Mouse (Mus musculus) hindbrain, embryonic 11.5 days (tissue): ENCODE measurements around the gene Rnf217. TPM values are rescaled to one million over a fixed set of nuclear protein-coding genes. Genes with fewer than 3 reads are reported as not detected.

Experiments
- ATAC-seq: fragments of 200-750 bp; cut with Nextera tagmentation; 2 replicates; pipeline ENCODE4 v1.8.0; 2017; ENCODE audit warnings: mild to moderate bottlenecking, moderate TSS enrichment, moderate library complexity; ENCODE audit not compliant: low FRiP score
- DNase-seq: peaks from one replicate; pipeline ENCODE4 v3.0.0-alpha.2; 2015; ENCODE audit warnings: low spot score
- H3K27ac ChIP-seq: fragments of 300-500 bp; sonication (generic); 2 replicates; pipeline ENCODE4 v1.5.1; 2014; ENCODE audit warnings: mild to moderate bottlenecking, low read depth, low read length
- H3K27me3 ChIP-seq: fragments of 300-500 bp; sonication (generic); 2 replicates; pipeline ENCODE4 v1.6.1; 2014; ENCODE audit warnings: mild to moderate bottlenecking, low read length, moderate library complexity, mixed read lengths; ENCODE audit not compliant: control insufficient read depth, insufficient read depth
- H3K36me3 ChIP-seq: fragments of 300-500 bp; sonication (generic); 2 replicates; pipeline ENCODE4 v1.6.1; 2014; ENCODE audit warnings: mild to moderate bottlenecking, low read length, moderate library complexity, mixed read lengths; ENCODE audit not compliant: control insufficient read depth, insufficient read depth
- H3K4me1 ChIP-seq: fragments of 300-500 bp; sonication (generic); replicated peaks from 2 replicates; pipeline ENCODE4 v1.6.1; 2014; ENCODE audit warnings: low read length, mixed read lengths; ENCODE audit not compliant: control insufficient read depth, insufficient read depth
- H3K4me2 ChIP-seq: fragments of 300-500 bp; sonication (generic); replicated peaks from 2 replicates; pipeline ENCODE4 v1.6.1; 2014; ENCODE audit warnings: mild to moderate bottlenecking, low read depth, low read length
- H3K4me3 ChIP-seq: fragments of 300-500 bp; sonication (generic); 2 replicates; pipeline ENCODE4 v1.5.1; 2014; ENCODE audit warnings: low read depth, low read length
- H3K9ac ChIP-seq: fragments of 300-500 bp; sonication (generic); 2 replicates; pipeline ENCODE4 v1.6.1; 2014; ENCODE audit warnings: low read depth, low read length
- H3K9me3 ChIP-seq: fragments of 300-500 bp; sonication (generic); 2 replicates; pipeline ENCODE4 v1.6.1; 2016; ENCODE audit warnings: low read length; ENCODE audit not compliant: control insufficient read depth
- whole genome bisulfite sequencing: fragments of 180-500 bp; shearing (Covaris S2); extraction: QIAGEN DNeasy Blood & Tissue Kit; methylation state at CpG from one replicate; pipeline ENCODE4 v1.1.7; 2014; 5-methylcytosine and 5-hydroxymethylcytosine counted together
- polyA plus RNA-seq: library from polyadenylated mRNA; unstranded; fragments of >200 nt; fragmentation: Nextera tagmentation; extraction: Ambion mirVana; gene quantifications from 2 replicates; pipeline ENCODE4 v1.2.1, GENCODE M21; 2014

Gene Rnf217
- polyA plus RNA-seq, 1 experiment from 2014 or later: 2.0 TPM

DNA sequence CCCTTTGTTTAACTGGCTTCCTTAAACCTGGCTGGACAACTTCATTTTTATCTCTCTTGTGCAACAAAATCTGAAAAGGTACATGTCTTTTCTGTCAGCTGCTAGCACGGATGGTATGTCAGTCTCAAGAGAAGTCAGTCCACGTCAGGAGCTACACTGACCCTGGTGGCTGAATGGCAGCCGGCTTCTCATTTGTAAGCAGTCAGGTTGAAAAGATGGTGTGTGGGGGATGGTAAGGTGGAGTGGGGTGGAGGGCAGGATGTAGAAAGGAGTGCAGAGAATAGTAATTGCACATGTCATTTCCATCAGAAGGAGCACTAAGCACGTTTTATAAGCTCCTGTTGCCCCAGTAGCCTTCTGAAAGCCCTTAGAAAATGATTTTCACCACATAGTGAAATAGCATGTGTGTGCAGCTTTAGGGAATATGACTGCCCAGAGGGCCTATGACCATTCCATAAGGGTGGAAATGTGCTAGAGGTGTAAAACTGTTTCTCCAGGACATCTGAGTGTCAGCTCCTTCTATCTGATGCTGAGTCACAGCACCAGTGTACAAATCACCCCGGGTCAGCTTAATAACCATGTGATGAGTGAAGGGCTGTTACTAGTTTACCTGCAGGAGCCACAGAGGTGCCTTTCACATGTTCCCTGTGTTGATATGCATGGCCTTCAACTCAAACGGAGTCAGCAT lies 80.5 kb downstream of the Rnf217 start:
- H3K4me1 ChIP-seq: no peaks in the 10 kb centered on the region
- no peak overlapping the region for H3K9ac ChIP-seq
- ATAC-seq (peak; percentile 89), DNase-seq (peak; percentile 34)
- H3K4me2 ChIP-seq: no peak overlapping the region
- H3K27ac ChIP-seq: no peak overlapping the region
- H3K27me3 ChIP-seq: no peaks in the 10 kb centered on the region
- H3K36me3 ChIP-seq: no peaks in the 10 kb centered on the region
- no peak overlapping the region for H3K4me3 ChIP-seq
- H3K9me3 ChIP-seq: no peaks in the 10 kb centered on the region
- 39% methylated on average over 6 of the region's 6 CpGs for WGBS

DNA sequence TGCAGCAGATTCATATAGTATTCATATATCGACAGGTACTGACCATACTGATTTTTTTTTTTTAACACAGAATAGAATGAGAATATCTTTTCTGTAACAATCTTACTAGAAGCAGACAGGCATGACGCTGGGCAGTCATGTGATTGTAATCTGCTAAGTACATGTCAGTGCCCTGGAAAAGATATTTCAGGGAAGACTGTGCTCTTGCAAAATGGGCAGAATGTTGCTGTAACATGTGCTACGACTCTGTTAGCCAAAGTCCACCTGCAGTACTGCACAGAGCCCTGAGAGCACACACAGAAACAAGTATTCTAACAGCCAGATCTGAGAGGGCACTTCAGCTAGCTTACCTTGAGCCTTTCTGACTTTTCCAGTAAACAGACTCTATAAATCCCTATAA lies 83.3 kb downstream of the Rnf217 start:
- Histone ChIP-seq H3K27me3 (no peaks in the 10 kb centered on the region), H3K27ac (no peak overlapping the region), H3K4me3 (no peak overlapping the region), H3K4me1 (no peaks in the 10 kb centered on the region), H3K4me2 (no peak overlapping the region), H3K36me3 (no peaks in the 10 kb centered on the region), H3K9me3 (no peaks in the 10 kb centered on the region), H3K9ac (no peak overlapping the region)
- WGBS: 90% methylated on average over 3 of the region's 3 CpGs
- no peak for ATAC-seq
- DNase-seq: no peak

DNA sequence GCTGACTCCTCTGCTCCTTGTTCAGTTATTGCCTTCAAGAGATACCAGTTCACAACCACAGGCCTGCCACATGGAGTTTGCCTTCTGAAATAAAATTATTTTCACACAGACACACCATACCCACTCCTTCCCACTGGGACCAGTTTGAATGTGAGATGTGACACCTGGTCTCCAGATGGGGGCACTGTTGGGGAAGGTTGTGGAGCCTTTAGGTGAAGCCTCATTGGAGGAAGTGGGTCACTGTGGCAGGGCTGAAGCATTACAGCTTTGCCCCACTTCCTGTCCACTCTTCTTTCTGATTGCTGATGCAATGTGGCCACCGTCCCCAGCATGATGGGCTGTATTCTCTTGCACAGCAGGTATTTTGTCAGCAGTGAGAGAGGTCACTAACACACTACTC lies 89.6 kb downstream of the Rnf217 start:
- H3K36me3 ChIP-seq: no peaks in the 10 kb centered on the region
- H3K4me2 ChIP-seq: no peak overlapping the region
- H3K9me3 ChIP-seq: no peaks in the 10 kb centered on the region
- H3K27ac ChIP-seq: no peak overlapping the region
- WGBS: 57% methylated on average over 1 of the region's 1 CpGs
- DNase-seq (peak; percentile 25), ATAC-seq (peak; percentile 49; the same call in 1 of the 2 replicates)
- H3K4me3 ChIP-seq: no peak overlapping the region
- H3K9ac ChIP-seq: no peak overlapping the region
- no peaks in the 10 kb centered on the region for H3K27me3 ChIP-seq
- no peaks in the 10 kb centered on the region for H3K4me1 ChIP-seq

DNA sequence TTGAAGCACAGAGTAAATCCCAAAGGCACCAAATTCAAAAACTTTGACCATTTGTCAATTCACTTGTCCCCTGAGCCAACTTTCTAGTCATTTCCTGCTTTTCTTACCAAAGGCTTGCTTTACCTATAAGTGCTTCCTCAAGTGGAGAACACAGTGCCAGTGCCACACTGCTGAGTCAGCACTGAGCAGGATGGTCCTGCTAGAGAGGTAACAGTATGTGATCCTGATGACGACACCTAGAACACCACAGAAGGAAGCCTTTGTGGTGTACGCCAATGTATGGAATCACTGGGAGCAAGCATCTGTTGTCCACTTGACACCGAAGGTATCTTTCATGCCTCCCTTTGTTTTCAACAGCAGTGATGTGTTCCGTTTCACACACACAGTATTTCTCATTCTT lies 90.8 kb downstream of the Rnf217 start:
- WGBS: 92% methylated on average over 4 of the region's 4 CpGs

DNA sequence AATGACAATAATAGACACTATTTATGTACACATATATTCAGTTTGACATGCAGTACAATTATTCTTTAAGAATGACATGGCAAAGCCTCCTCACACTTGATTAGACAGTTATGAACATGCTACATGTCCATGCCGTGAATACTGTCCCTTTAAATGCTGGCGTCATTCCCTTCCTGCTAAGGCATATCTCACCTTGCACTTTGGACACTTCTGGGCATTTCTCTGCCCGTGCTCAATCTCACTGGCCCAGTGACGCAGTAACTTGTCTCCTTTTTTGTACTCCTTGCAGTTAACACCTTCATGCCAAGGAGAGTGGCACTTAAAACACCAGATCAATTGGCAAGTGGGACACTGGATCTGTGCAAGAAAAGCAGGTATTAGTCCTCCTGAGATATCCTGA lies 91.8 kb downstream of the Rnf217 start:
- Histone ChIP-seq H3K27me3 (no peaks in the 10 kb centered on the region), H3K27ac (no peak overlapping the region), H3K4me3 (no peak overlapping the region), H3K36me3 (no peaks in the 10 kb centered on the region), H3K9ac (no peak overlapping the region), H3K9me3 (no peaks in the 10 kb centered on the region), H3K4me2 (no peak overlapping the region), H3K4me1 (no peaks in the 10 kb centered on the region)
- ATAC-seq (no peak), DNase-seq (no peak)
- WGBS: 89% methylated on average over 4 of the region's 4 CpGs

More for the DNA sequence above, 90.8 kb downstream of the Rnf217 start:
- Histone ChIP-seq H3K4me3 (no peak overlapping the region), H3K4me2 (no peak overlapping the region), H3K9me3 (no peaks in the 10 kb centered on the region), H3K4me1 (no peaks in the 10 kb centered on the region), H3K27ac (no peak overlapping the region), H3K27me3 (no peaks in the 10 kb centered on the region), H3K36me3 (no peaks in the 10 kb centered on the region), H3K9ac (no peak overlapping the region)
- ATAC-seq (no peak), DNase-seq (no peak)

DNA sequence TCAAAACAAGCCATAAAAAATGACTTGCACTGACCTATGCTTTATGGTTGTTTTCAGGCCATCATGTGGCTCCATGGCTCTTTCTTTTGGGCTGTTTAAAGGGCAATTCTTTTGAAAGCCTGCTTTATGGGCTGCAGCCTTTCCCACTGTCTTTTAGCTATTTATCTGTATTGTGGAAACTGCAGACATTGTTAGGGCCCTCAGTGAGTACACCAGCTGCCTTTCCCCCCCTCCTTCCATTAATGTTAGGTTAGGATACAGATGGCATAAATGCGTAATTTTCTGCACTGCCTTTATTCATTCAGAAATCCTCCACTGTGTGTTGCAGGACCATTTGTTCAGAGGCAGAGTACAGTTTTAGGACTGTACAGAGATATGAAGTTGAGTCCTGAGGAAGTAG lies 93.1 kb downstream of the Rnf217 start:
- H3K27ac ChIP-seq: no peak overlapping the region
- peak; percentile 9 for DNase-seq
- H3K4me3 ChIP-seq: no peak overlapping the region
- H3K4me2 ChIP-seq: no peak overlapping the region
- no peaks in the 10 kb centered on the region for H3K27me3 ChIP-seq
- H3K9ac ChIP-seq: no peak overlapping the region
- H3K4me1 ChIP-seq: no peaks in the 10 kb centered on the region
- peak; percentile 75; the same call in 1 of the 2 replicates for ATAC-seq
- 44% methylated on average over 1 of the region's 1 CpGs for WGBS
- H3K36me3 ChIP-seq: no peaks in the 10 kb centered on the region
- no peaks in the 10 kb centered on the region for H3K9me3 ChIP-seq

DNA sequence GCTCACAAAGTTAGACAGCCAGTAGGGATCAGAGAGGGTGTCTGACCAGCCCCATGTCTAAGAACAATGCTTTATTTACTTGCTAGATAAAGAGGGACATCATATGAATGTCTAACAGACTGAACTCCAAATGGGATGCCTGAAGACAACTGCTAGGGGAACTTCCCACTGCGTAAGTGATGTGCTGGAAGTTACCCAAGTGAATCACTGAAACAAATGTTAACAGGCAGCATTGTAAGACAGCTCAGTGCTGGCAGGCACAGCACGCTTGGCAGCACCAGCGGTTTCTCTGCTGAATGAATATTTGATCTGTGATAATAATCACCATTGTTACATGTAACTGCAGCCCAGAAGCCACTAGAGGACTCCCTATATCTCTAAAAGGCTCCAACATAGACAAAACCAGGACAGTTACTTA lies 104.8 kb downstream of the Rnf217 start:
- no peak overlapping the region for H3K4me3 ChIP-seq
- no peaks in the 10 kb centered on the region for H3K4me1 ChIP-seq
- H3K4me2 ChIP-seq: no peak overlapping the region
- H3K9ac ChIP-seq: no peak overlapping the region
- ATAC-seq: no peak
- no peak for DNase-seq
- no peak overlapping the region for H3K27ac ChIP-seq
- H3K9me3 ChIP-seq: no peaks in the 10 kb centered on the region
- no peaks in the 10 kb centered on the region for H3K27me3 ChIP-seq
- H3K36me3 ChIP-seq: no peaks in the 10 kb centered on the region
- 67% methylated on average over 3 of the region's 3 CpGs for WGBS

DNA sequence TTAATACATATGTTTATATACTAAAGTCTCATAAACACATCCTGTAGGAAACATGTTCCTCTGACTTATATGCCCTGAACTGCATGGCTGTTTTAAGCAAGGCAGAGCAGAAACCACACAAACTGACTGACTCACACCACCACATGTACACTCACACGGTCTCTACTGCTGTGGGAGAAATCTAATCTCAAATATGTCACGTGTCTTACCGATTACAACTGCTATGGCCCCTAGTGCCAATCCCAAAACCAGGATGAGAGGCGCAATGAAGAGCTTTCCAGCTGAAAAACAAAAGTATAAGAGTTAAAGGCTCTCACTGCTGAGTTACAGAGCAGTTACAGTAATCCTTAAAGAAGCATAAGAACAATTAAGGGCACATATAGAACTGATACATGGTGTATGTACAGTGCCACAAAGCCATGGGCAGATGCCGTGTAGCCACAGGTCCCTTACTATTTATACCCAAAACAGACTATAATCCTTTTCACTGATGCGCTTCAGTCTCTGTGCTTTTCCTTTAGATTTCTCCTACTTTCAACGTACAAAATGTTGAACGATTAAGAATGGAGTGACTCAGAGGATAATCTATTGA lies 105.3 kb downstream of the Rnf217 start:
- Histone ChIP-seq H3K4me3 (no peak overlapping the region), H3K36me3 (no peaks in the 10 kb centered on the region), H3K4me1 (no peaks in the 10 kb centered on the region), H3K4me2 (no peak overlapping the region), H3K27me3 (no peaks in the 10 kb centered on the region), H3K9ac (no peak overlapping the region), H3K9me3 (no peaks in the 10 kb centered on the region), H3K27ac (no peak overlapping the region)
- ATAC-seq (no peak), DNase-seq (no peak)
- 90% methylated on average over 8 of the region's 8 CpGs for WGBS

DNA sequence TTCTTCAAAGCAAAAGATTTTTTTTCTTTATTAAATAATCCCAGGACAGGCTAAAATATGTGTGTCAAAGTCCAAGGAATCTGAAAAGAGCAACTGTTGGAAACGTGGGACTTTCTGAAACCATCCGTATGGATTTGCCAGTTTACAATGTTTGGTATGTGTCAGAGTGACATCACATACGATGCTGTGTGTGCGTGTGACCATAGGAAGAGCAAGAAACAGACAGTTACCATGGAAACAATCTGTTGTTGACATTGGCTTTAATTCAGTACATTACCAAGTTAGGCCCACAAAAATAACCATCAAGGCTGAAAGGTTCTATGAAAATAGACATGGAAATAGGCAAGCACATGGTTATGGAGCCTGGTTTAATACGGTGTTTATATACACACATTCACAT lies 107.3 kb downstream of the Rnf217 start:
- 90% methylated on average over 5 of the region's 5 CpGs for WGBS
- H3K4me1 ChIP-seq: no peaks in the 10 kb centered on the region
- no peak overlapping the region for H3K9ac ChIP-seq
- ATAC-seq: no peak
- no peaks in the 10 kb centered on the region for H3K27me3 ChIP-seq
- H3K9me3 ChIP-seq: no peaks in the 10 kb centered on the region
- no peak overlapping the region for H3K4me3 ChIP-seq
- no peak overlapping the region for H3K4me2 ChIP-seq
- no peak for DNase-seq
- no peak overlapping the region for H3K27ac ChIP-seq
- H3K36me3 ChIP-seq: no peaks in the 10 kb centered on the region
